Mouse (Mus musculus): ENCODE measurements at regions not wholly inside any gene's neighbourhood (a gene's known extent, or its start where the extent isn't known, plus 50 kb on each side); places are given as distances from the start of the nearest gene placed in this dataset.

DNA sequence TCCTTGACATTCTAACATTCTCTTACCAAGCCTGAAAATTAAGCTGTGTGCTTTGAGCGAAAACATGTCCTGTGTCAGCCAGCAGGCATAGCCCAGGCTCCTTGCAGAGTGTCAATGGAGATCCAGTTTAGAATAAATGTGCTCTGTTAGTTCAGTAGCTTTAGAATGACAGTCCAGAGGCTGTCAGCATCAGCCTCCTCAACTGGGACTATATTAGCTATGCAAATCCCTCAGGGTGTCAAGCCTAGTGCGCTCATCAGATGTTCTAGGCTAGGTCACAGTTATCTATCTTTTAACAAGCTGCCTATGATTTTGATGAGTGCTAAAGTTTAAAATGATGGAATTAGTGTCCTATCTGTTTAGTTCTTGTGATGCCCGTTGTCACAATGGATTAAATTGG is 281.7 kb upstream of the Btbd3 start:
- no peak for DNase-seq (ENCODE audit: low read depth, low spot score)

- DNase-seq (ENCODE audit: low read depth, low spot score) = no peak
Observed at GRCm38 (mm10) chr2:137969156-137969555, 287.2 kb upstream of the Btbd3 start.

DNA sequence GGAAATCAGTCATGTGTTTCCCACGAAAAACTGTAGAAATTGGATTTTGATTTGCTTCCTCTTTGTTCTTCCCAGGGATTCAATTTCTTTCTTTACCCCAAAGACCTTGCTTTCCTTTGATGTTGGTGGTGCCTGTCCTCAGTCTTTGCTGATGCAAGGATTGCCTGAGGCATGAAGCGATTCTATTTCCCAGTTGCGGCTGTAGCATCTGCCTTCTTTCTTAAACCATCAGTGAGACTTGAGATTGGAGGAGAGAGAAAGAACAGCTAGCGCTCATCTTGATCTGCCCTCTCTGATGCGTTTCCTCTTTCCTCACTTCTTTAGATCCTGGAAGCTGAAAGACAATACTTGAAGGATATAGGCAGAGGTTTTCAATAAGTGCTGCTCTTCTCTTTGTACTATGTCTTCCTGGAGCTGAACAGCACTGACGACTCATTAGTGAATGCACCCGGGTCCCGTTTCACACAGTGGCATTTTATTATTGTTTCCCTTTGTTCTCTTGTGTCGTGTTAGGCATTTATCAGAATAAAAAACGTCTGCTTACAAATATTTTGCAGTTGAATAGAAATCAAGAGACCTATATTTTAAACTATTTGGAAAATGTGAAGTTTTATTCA is 289.8 kb upstream of the Btbd3 start:
- no peak for DNase-seq (ENCODE audit: low read depth, low spot score)

DNA sequence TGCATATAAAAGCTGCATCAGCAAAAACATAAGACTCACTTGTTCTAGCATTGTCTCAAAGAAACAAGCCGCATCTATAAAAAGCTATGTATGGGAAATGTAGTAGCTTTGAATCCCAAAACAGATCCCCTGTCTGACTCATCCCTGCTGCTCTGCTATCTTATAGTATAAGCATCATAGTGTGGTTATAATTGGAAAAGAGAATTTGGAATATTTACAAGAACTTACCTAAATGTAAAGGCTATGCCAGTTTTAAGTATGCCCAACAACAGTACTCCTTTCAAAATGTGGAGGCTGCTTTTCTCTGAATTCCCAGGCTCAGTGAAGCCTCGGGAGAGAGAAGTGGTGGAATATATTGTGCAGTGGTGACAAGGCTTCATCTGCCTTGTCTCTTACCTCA is 301.5 kb upstream of the Btbd3 start:
- DNase-seq (ENCODE audit: low read depth, low spot score) = no peak

GRCm38 (mm10) chr2:137953144-137953543 is 303.2 kb upstream of the Btbd3 start:
- no peak for DNase-seq (ENCODE audit: low read depth, low spot score)

- no peak for DNase-seq (ENCODE audit: low read depth, low spot score)
Observed at GRCm38 (mm10) chr2:137951942-137952341, 304.4 kb upstream of the Btbd3 start.

DNA sequence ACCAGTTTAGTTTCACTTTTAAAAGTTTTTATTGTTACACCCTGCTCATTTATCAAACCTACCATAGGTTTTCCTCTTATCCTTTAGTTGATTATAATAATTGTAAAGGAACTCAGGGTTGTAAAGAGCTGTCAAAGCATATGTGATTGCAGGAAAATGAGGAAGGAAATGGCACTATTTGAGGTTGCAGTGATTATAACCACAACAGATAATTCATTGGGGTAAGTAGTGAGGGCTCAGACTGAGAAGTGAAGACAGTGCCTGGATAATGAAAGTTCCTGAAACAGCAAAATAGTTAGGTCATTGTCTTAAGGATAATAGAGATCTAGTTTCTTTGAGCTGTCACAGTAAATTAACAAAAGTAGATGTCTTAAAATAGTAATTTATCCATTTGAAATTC is 305.4 kb upstream of the Btbd3 start:
- no peak for DNase-seq (ENCODE audit: low read depth, low spot score)

DNA sequence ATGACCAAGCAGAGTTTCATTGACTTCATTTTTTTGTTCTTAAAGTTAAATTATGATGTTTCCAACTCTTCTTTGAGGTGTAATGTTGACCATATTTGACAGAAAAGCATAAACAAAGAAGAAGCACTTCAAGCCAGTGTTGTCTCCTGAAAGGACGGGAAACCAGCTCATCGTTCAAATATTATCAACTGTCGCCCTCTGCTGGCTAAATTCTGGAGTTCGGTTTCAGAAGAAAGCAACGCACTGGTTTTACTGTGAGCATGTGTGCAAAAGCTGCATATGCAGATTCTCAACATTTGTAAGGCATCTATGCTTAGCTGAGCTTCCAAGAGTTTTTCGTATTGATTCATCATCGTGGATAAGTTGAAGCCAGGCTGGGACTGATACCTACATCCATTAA is 313.6 kb upstream of the Btbd3 start:
- DNase-seq (ENCODE audit: low read depth, low spot score) = peak; percentile 57

- DNase-seq (ENCODE audit: low read depth, low spot score) = no peak
Observed at GRCm38 (mm10) chr2:137939591-137939990, 316.8 kb upstream of the Btbd3 start.

DNA sequence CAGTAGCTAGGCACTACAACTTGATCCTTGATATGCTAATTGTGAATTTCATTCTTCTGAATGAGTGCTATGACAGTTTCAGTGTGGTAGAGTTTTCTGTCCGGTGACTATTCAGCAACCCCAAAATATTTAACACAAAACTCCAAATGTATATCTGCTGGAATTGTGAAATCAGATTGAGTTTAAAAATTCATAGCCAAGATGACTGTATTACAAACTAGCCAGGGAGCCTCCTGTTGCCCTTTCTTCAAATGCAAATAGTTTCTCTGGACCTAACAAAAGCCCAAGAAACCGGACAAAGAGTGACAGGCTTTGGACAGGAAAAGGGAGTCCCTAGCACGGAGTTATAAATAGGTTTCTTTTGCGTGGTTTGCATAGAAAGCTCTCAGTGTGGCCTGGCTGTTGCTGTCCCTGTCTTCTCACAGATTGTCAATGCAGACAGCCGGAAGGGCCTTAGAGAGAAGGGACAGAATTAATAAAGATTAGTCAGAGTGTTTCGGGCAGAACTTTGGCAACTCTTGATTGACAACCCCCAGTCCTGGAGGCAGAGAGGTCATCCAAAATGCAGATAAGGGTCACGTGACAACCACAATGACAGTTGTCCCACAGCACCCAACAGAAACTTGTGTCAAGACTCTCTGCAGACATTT is 317.4 kb upstream of the Btbd3 start:
- no peak for DNase-seq (ENCODE audit: low read depth, low spot score)

GRCm38 (mm10) chr2:137936613-137937012 is 319.8 kb upstream of the Btbd3 start:
- no peak for DNase-seq (ENCODE audit: low read depth, low spot score)

- no peak for DNase-seq (ENCODE audit: low read depth, low spot score)
Observed at GRCm38 (mm10) chr2:137932931-137933330, 323.4 kb upstream of the Btbd3 start.

DNA sequence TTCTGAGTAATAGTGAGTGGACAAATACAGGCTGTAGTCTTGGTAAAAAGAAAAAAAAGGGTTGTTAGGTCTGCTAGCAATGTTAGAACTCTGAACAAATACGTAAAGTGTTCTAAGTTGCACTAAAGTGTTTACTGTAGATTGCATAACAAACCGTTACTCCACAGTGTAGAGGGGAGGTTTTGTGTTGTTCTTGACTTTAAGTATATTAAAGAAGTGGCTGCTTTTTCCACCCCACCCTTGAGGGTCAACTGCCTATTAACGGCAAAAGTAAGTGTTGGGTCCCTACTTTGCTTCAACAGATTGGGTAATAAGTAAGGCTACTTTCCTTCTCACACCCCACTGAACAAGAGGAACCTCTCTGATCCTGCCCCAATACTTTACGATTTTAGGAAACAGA is 323.9 kb upstream of the Btbd3 start:
- DNase-seq (ENCODE audit: low read depth, low spot score) = no peak

GRCm38 (mm10) chr2:137925488-137925887 is 330.9 kb upstream of the Btbd3 start:
- DNase-seq (ENCODE audit: low read depth, low spot score) = no peak

GRCm38 (mm10) chr2:137924576-137924975 is 331.8 kb upstream of the Btbd3 start:
- DNase-seq (ENCODE audit: low read depth, low spot score) = no peak

- DNase-seq (ENCODE audit: low read depth, low spot score) = no peak
Observed at GRCm38 (mm10) chr2:137898425-137898824, 357.9 kb upstream of the Btbd3 start.

GRCm38 (mm10) chr2:137880211-137881031 is 375.9 kb upstream of the Btbd3 start:
- no peak for DNase-seq (ENCODE audit: low read depth, low spot score)

DNA sequence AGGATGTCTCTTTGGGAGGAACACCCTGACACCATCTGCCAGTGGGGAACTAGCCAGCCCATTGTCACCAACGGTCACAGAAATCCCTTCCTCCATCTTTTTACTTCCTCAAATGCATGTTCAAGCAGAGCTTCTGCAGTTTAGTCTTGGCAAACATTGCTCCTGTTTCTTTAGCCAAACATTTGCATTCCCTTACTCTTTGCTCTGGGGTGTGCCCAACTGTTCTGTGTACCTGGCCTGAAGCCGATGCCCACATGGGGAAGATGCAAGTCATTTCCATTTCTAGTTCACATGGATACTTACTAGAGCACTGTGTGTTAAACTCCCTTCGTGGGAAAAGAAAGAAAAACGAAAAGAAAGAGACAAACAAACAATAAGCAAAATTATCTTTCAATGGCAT is 386.7 kb upstream of the Btbd3 start:
- no peak for DNase-seq (ENCODE audit: low read depth, low spot score)

- peak; percentile 6 for DNase-seq (ENCODE audit: low read depth, low spot score)
Observed at GRCm38 (mm10) chr2:137854494-137854893, 401.9 kb upstream of the Btbd3 start.

GRCm38 (mm10) chr2:137853399-137854259 is 402.7 kb upstream of the Btbd3 start:
- peak; percentile 3 for DNase-seq (ENCODE audit: low read depth, low spot score)

- DNase-seq (ENCODE audit: low read depth, low spot score) = no peak
Observed at GRCm38 (mm10) chr2:137847901-137848300, 408.5 kb upstream of the Btbd3 start.
